Mouse (Mus musculus) heart, embryonic 12.5 days (tissue): Measurements from ENCODE around the gene Micall2. TPM values are rescaled to one million over a fixed set of nuclear protein-coding genes. Genes with fewer than 3 reads are reported as not detected.
"Not testable (repeated sequence)": the region's sequence is repeated elsewhere in the genome, so short reads cannot be mapped to it uniquely, and the experiment has no call there.

Source experiments
- ATAC-seq: fragments of 200-750 bp; cut with Nextera tagmentation; 2 replicates; pipeline ENCODE4 v1.8.0; 2017; ENCODE audit warnings: moderate TSS enrichment, moderate library complexity; ENCODE audit not compliant: insufficient number of reproducible peaks, low FRiP score
- H3K27ac ChIP-seq: fragments of 300-500 bp; sonication (generic); 2 replicates; pipeline ENCODE4 v1.5.1; 2016; ENCODE audit warnings: mild to moderate bottlenecking, moderate library complexity; ENCODE audit not compliant: poor library complexity, severe bottlenecking
- H3K27me3 ChIP-seq: fragments of 300-500 bp; sonication (generic); replicated peaks from 2 replicates; pipeline ENCODE4 v1.6.1; 2016; ENCODE audit warnings: mild to moderate bottlenecking, moderate library complexity
- H3K36me3 ChIP-seq: fragments of 300-500 bp; sonication (generic); 2 replicates; pipeline ENCODE4 v1.6.1; 2016; ENCODE audit warnings: mild to moderate bottlenecking, moderate library complexity
- H3K4me1 ChIP-seq: fragments of 300-500 bp; sonication (generic); replicated peaks from 2 replicates; pipeline ENCODE4 v1.6.1; 2016; ENCODE audit warnings: mild to moderate bottlenecking
- H3K4me2 ChIP-seq: fragments of 300-500 bp; sonication (generic); 2 replicates; pipeline ENCODE4 v1.6.1; 2016; ENCODE audit warnings: mild to moderate bottlenecking, moderate library complexity
- H3K4me3 ChIP-seq: fragments of 300-500 bp; sonication (generic); 2 replicates; pipeline ENCODE4 v1.5.1; 2016; ENCODE audit warnings: mild to moderate bottlenecking
- H3K9ac ChIP-seq: fragments of 300-500 bp; sonication (generic); 2 replicates; pipeline ENCODE4 v1.6.1; 2016; ENCODE audit warnings: mild to moderate bottlenecking, moderate library complexity
- H3K9me3 ChIP-seq: fragments of 300-500 bp; sonication (generic); replicated peaks from 2 replicates; pipeline ENCODE4 v1.6.1; 2016; ENCODE audit warnings: mild to moderate bottlenecking, moderate library complexity
- WGBS: fragments of 180-500 bp; shearing (Covaris S2); methylation state at CpG from one replicate; pipeline ENCODE4 v1.1.7; 2016; 5-methylcytosine and 5-hydroxymethylcytosine counted together
- polyA plus RNA-seq: library from polyadenylated mRNA; unstranded; fragments of >200 nt; fragmentation: Nextera tagmentation; extraction: Ambion mirVana; gene quantifications from 2 replicates; pipeline ENCODE4 v1.2.1, GENCODE M21; 2016

The Micall2 gene
- polyA plus RNA-seq, 1 experiment from 2014 or later: 3.4 TPM

- no peak overlapping the region for H3K4me2 ChIP-seq
- WGBS: 80% methylated on average over 16 of the region's 16 CpGs
- H3K27me3 ChIP-seq: peaks cover 14% of the 10 kb centered on the region
- H3K4me3 ChIP-seq: no peak overlapping the region
- peaks cover 4% of the 10 kb centered on the region; the same call in 1 of the 2 replicates for H3K4me1 ChIP-seq
- no peak for ATAC-seq
- no peak overlapping the region for H3K27ac ChIP-seq
- H3K9me3 ChIP-seq: no peaks in the 10 kb centered on the region
- H3K36me3 ChIP-seq: peaks cover 46% of the 10 kb centered on the region
- no peak overlapping the region for H3K9ac ChIP-seq
Observed at GRCm38 (mm10) chr5:139749413-139750125, 13.4 kb upstream of the Micall2 start.

DNA sequence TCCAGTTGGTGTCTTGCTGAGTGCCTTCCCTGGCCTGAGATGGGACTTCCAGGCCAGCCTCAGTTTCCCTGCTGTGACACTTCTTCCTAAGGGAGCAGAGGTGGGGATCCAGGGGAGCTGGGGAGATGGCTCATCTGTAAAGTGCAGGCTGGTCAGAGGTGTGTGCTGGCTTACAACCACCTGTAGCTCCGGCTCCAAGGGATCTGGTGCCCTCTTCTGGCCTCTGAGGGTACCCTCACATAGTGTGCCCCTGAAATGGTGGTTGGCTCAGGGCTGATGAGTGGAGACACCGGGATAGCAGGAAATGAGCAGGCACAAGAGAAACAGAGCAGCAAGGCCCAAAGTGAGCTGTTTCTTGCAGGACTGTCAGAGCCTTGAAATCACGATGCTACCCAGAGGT lies 9.6 kb upstream of the Micall2 start:
- H3K27ac ChIP-seq: no peak overlapping the region
- H3K4me1 ChIP-seq: peaks cover 4% of the 10 kb centered on the region; the same call in 1 of the 2 replicates
- H3K4me2 ChIP-seq: no peak overlapping the region
- H3K27me3 ChIP-seq: peaks cover 14% of the 10 kb centered on the region
- no peaks in the 10 kb centered on the region for H3K9me3 ChIP-seq
- ATAC-seq: peak; percentile 76
- no peak overlapping the region for H3K9ac ChIP-seq
- peaks cover 10% of the 10 kb centered on the region for H3K36me3 ChIP-seq
- WGBS: 6% methylated on average over 3 of the region's 3 CpGs
- H3K4me3 ChIP-seq: no peak overlapping the region

DNA sequence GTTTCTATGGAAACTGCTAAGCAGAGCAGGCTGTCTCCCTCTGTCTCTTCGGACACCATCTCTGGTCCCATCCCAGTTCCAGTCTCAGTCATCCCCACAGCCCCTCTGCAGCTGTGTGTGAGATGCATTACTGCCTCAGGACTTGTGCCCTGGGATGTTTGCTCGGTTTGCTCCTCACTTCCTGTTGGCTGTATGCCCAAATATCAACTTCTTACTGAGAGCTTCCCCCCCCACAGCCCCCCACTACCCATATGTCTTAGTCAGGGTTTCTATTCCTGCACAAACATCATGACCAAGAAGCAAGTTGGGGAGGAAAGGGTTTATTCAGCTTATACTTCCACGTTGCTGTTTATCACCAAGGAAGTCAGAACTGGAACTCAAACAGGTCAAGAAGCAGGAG lies 6.5 kb upstream of the Micall2 start:
- H3K36me3 ChIP-seq, H3K27me3 ChIP-seq, ATAC-seq, H3K4me3 ChIP-seq, H3K9ac ChIP-seq, H3K27ac ChIP-seq, H3K4me2 ChIP-seq, H3K9me3 ChIP-seq: not testable (repeated sequence)
- 44% methylated on average over 3 of the region's 3 CpGs for WGBS
- peaks cover 11% of the 10 kb centered on the region; the same call in 1 of the 2 replicates for H3K4me1 ChIP-seq

DNA sequence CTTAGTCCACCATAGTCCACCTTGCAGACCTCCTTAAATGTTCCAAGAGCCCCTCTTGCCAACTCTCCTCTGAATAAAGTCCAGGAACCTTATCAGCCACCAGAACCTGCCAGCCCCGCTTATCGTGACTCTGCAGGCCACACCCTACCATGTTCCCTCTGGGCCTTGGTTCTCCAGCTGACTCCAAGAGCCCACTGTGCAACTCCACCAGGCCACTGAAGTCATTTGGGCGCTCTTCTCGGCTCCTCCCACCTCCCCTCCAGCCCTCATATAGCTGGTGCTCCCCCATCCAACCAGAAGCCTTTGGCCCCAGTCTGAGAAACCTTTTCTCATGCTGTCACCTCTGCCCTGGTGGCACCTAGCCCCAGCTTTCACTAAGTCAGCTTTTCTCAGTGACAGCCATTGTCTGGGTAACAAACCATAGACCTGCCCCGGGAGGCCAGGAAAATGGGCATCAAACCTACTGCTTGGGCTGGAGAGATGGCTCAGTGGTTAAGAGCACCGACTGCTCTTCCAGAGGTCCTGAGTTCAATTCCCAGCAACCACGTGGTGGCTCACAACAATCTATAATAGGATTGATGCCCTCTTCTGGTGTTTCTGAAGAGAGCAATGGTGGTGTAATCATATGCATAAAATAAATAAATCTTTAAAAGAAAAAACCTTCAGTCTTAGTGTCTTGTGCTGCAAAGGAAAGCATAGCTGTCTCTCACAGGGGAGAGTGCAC lies 2.6 kb upstream of the Micall2 start:
- Histone ChIP-seq H3K4me3 (no peak overlapping the region), H3K4me1 (peaks cover 30% of the 10 kb centered on the region), H3K4me2 (no peak overlapping the region), H3K9me3 (no peaks in the 10 kb centered on the region), H3K27me3 (peaks cover 12% of the 10 kb centered on the region), H3K9ac (no peak overlapping the region), H3K27ac (peak overlapping the region; percentile 59; the same call in 1 of the 2 replicates), H3K36me3 (no peaks in the 10 kb centered on the region)
- ATAC-seq: peak; percentile 65
- 60% methylated on average over 7 of the region's 7 CpGs for WGBS

DNA sequence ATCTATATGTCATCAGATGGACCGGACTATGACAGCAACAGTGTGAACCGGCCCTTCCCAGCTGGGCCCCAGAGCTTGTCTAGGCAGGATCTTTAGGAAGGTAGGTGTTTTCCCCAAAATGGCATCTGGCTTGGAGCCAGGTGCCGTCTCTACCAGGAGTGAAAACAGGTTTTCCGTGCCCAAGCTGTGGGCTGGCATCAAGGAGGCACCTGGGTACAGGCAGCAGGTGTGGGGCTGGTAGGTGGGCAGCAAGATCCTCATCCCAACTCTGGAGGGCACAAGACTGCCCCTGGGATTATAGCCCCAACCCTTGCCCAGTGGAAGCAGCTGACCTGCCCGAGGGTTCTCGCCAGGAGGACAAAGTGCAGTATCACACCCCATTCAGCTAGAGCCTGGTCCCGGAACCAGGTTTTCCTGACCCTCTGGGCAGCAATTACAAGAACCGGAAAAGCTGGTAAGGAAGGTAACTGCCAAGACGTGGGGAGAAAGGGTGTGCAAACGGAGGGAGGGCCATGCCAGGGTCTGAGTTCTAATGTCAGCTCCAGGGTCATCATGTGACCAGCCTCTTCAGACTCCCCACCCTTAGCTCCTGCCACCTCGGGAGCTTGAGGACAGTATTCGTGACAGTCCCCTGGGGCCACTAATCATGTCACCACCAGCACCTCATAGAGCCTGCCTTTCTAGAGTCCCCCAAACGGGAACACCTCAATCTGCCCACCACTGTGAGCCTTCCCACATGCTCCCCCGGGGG lies 1.9 kb upstream of the Micall2 start:
- Histone ChIP-seq H3K9ac (no peak overlapping the region), H3K4me3 (no peak overlapping the region), H3K4me2 (no peak overlapping the region), H3K27ac (peak overlapping the region; percentile 59), H3K9me3 (no peaks in the 10 kb centered on the region), H3K36me3 (no peaks in the 10 kb centered on the region), H3K4me1 (peaks cover 37% of the 10 kb centered on the region), H3K27me3 (peaks cover 12% of the 10 kb centered on the region)
- peak; percentile 34; the same call in 1 of the 2 replicates for ATAC-seq
- 70% methylated on average over 14 of the region's 14 CpGs for WGBS

GRCm38 (mm10) chr5:139736504-139736940 lies 386 bp upstream of the Micall2 start:
- no peak; the same call in 1 of the 2 replicates for ATAC-seq
- peak overlapping the region; percentile 94 for H3K4me2 ChIP-seq
- peak overlapping the region; percentile 49 for H3K27ac ChIP-seq
- H3K27me3 ChIP-seq: peaks cover 12% of the 10 kb centered on the region
- H3K4me1 ChIP-seq: peaks cover 48% of the 10 kb centered on the region
- H3K36me3 ChIP-seq: no peaks in the 10 kb centered on the region
- WGBS: 14% methylated on average over 10 of the region's 10 CpGs
- 0 out of 2 replicates have a peak overlapping the region, but pooled peaks have one; percentile 16 for H3K9ac ChIP-seq
- H3K4me3 ChIP-seq: peak overlapping the region; percentile 55
- no peaks in the 10 kb centered on the region for H3K9me3 ChIP-seq

DNA sequence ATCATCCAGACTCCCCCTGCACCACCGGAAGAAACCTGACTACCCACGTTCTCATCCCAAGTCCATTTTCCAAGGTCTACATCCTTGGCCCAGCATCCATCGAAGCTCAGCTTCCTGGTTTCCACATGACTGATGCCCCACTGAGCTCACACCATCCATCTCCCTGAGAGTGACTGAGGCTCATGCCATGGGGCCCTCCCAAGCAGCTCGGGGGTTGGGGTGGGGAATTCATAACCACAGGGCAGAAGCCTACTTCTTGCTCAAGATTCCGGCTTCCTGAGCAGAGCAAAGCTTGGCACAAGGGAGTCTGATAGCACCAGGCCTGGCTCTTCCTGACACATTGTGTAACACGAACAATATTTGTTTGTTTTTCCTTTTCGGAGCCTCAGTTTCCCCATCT lies 1.4 kb downstream of the Micall2 start:
- no peak overlapping the region for H3K9ac ChIP-seq
- H3K27ac ChIP-seq: no peak overlapping the region; the same call in 1 of the 2 replicates
- peaks cover 64% of the 10 kb centered on the region for H3K4me1 ChIP-seq
- 73% methylated on average over 7 of the region's 7 CpGs for WGBS
- ATAC-seq: no peak
- no peaks in the 10 kb centered on the region for H3K9me3 ChIP-seq
- H3K27me3 ChIP-seq: peaks cover 12% of the 10 kb centered on the region
- peak overlapping the region; percentile 94 for H3K4me2 ChIP-seq
- peak overlapping the region; percentile 55 for H3K4me3 ChIP-seq
- no peaks in the 10 kb centered on the region for H3K36me3 ChIP-seq

GRCm38 (mm10) chr5:139734016-139734415 lies 2.1 kb downstream of the Micall2 start:
- peak overlapping the region; percentile 94 for H3K4me2 ChIP-seq
- ATAC-seq: peak; percentile 30; the same call in 1 of the 2 replicates
- no peak overlapping the region for H3K9ac ChIP-seq
- peaks cover 64% of the 10 kb centered on the region for H3K4me1 ChIP-seq
- H3K9me3 ChIP-seq: no peaks in the 10 kb centered on the region
- H3K27me3 ChIP-seq: peaks cover 12% of the 10 kb centered on the region
- no peak overlapping the region for H3K4me3 ChIP-seq
- WGBS: 15% methylated on average over 3 of the region's 3 CpGs
- H3K27ac ChIP-seq: no peak overlapping the region
- no peaks in the 10 kb centered on the region for H3K36me3 ChIP-seq

GRCm38 (mm10) chr5:139732634-139733107 lies 3.5 kb downstream of the Micall2 start:
- H3K4me3 ChIP-seq: no peak overlapping the region
- WGBS: 62% methylated on average over 11 of the region's 11 CpGs
- no peaks in the 10 kb centered on the region for H3K9me3 ChIP-seq
- no peak overlapping the region for H3K27ac ChIP-seq
- H3K4me2 ChIP-seq: peak overlapping the region; percentile 22
- H3K36me3 ChIP-seq: no peaks in the 10 kb centered on the region
- H3K27me3 ChIP-seq: peaks cover 12% of the 10 kb centered on the region
- no peak overlapping the region for H3K9ac ChIP-seq
- ATAC-seq: no peak
- peaks cover 56% of the 10 kb centered on the region for H3K4me1 ChIP-seq

DNA sequence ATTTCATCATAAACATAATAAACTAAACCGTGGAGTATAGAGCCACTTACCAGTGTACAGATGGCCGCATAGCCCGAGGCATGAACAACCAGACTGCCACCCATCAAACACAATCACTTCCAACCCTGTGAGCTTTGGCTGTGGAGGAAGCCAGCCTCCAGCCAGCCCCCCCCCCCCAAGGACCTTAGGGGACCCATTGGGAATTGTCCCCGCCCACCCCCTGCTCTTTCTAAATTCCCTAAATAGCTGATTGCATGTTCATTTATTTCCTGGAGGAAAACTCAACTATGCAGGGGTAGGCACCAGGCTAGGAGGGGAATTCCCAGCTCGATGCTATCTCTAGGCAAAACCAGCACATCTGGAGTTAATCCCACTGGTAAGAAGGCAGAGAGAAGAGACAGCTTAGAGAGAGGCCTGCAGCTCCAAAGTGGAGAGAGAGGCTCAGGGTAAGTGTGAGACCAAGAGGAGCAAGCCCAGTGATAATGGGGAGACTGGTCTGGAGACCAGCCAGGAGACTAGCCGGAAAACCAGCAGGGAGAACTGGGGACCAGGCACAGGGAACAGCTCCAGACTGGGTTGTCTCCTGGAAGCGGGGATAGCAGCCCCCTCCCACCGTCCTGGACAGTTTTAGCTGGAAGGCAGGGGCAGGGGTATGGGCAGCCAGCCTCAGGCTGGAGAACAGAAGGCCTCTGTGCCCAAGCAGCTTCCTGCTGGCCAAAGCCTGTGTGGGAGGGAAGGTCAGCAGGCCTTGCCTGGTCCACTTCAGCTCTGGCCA lies 5.2 kb downstream of the Micall2 start:
- H3K4me3 ChIP-seq: no peak overlapping the region
- H3K36me3 ChIP-seq: no peaks in the 10 kb centered on the region
- H3K4me1 ChIP-seq: peaks cover 50% of the 10 kb centered on the region
- H3K27me3 ChIP-seq: peaks cover 12% of the 10 kb centered on the region
- H3K27ac ChIP-seq: peak overlapping the region; percentile 27; the same call in 1 of the 2 replicates
- H3K4me2 ChIP-seq: no peak overlapping the region
- H3K9me3 ChIP-seq: no peaks in the 10 kb centered on the region
- peak overlapping the region; percentile 18 for H3K9ac ChIP-seq
- 54% methylated on average over 8 of the region's 8 CpGs for WGBS
- no peak for ATAC-seq
